Mouse (Mus musculus) CD4-positive naive resting alpha-beta T cell, adult 76 days (primary cell): ENCODE results near the gene Xiap. TPM values are rescaled to one million over a fixed set of nuclear protein-coding genes. Genes with fewer than 3 reads are reported as not detected.

Experiments
- total RNA-seq: library from RNA; stranded (reverse); gene quantifications from one replicate; pipeline ENCODE4 v1.2.4, GENCODE M21; 2023

The Xiap gene
- total RNA-seq, result 37.1 TPM

DNA sequence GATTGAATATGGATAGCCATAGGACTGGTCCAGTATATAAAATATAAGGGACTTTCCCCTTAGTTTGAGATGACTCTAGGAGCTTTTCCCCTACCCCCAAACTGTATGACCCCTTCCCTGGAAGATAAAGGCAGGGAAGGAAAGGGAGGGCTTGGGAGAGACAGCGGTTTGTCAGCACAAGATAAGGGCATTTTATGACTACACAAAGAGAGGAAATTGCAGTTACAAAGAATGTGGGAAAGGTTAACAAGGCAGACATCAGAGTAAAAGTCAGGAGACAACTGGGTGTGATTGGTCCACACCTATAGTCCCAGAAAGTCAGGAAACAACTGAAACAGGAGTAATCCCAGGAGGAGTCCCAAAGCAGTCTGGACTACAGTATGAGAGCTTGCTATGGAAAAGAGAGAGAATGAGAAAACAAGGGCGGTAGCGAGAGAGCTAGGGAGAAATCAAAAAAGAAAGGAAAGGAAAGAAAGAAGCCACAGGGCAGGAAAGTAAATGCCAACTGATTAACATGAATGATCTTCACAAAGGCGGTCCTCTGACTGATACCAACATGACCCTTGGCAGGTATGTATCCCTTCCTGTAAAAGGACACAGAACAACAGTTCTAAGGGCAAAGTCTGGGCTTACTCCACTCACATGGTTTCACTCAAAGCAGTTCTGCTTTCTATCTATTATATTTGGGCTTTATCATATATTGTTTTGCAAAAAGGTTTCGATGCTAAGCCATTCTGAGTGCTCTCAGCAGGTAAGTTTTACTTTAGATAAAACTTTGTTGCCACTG is at the start of gene Xiap:
Xiap (plus strand) TSS at position 398 of the 787 bp plus-strand sequence.

GRCm38 (mm10) chrX:42148788-42149556 is 89.5 kb downstream of the Xiap start, which contains the start of gene Stag2:
Gene Stag2, plus strand, starts transcription at chrX:42149317.

Other genes with a start within 250 kb of the Xiap start
- 118 TPM for gene Thoc2, start 139.0 kb upstream of the Xiap start, total RNA-seq
- 125 TPM for gene Stag2, start 89.6 kb downstream of the Xiap start, total RNA-seq